Mouse (Mus musculus) right cerebral cortex, postnatal 25 days (tissue): ENCODE results near the gene Prr5l.
"Not testable (repeated sequence)": the region's sequence is repeated elsewhere in the genome, so short reads cannot be mapped to it uniquely, and the experiment has no call there.

Experiments
- DNase-seq: peaks from one replicate; pipeline ENCODE4 v3.0.0; 2022

Gene Prr5l

GRCm38 (mm10) chr2:101759523-101760277 lies 123.1 kb downstream of the Prr5l start:
- DNase-seq = no peak

GRCm38 (mm10) chr2:101757806-101758205 lies 125.0 kb downstream of the Prr5l start:
- DNase-seq = no peak

- DNase-seq = no peak
Measured at GRCm38 (mm10) chr2:101756069-101756753, 126.6 kb downstream of the Prr5l start.

GRCm38 (mm10) chr2:101754939-101755555 lies 127.8 kb downstream of the Prr5l start:
- no peak for DNase-seq

GRCm38 (mm10) chr2:101754428-101754827 lies 128.4 kb downstream of the Prr5l start:
- no peak for DNase-seq

- no peak for DNase-seq
Measured at GRCm38 (mm10) chr2:101752979-101753378, 129.8 kb downstream of the Prr5l start.

- DNase-seq = no peak
Measured at GRCm38 (mm10) chr2:101752402-101752801, 130.4 kb downstream of the Prr5l start.

- DNase-seq = no peak
Measured at GRCm38 (mm10) chr2:101751236-101751922, 131.4 kb downstream of the Prr5l start.

- no peak for DNase-seq
Measured at GRCm38 (mm10) chr2:101746537-101746936, 136.3 kb downstream of the Prr5l start.

- DNase-seq = not testable (repeated sequence)
Measured at GRCm38 (mm10) chr2:101745656-101746055, 137.2 kb downstream of the Prr5l start.

GRCm38 (mm10) chr2:101742072-101742860 lies 140.6 kb downstream of the Prr5l start:
- DNase-seq = no peak

- no peak for DNase-seq
Measured at GRCm38 (mm10) chr2:101741653-101742052, 141.2 kb downstream of the Prr5l start.

- DNase-seq = no peak
Measured at GRCm38 (mm10) chr2:101739914-101740313, 142.9 kb downstream of the Prr5l start.

- no peak for DNase-seq
Measured at GRCm38 (mm10) chr2:101733564-101733963, 149.3 kb downstream of the Prr5l start.

- no peak for DNase-seq
Measured at GRCm38 (mm10) chr2:101732777-101733210, 150.0 kb downstream of the Prr5l start.

GRCm38 (mm10) chr2:101730972-101731371 lies 151.9 kb downstream of the Prr5l start:
- DNase-seq = no peak

- DNase-seq = no peak
Measured at GRCm38 (mm10) chr2:101729472-101729871, 153.4 kb downstream of the Prr5l start.

GRCm38 (mm10) chr2:101727787-101728186 lies 155.0 kb downstream of the Prr5l start:
- no peak for DNase-seq

- no peak for DNase-seq
Measured at GRCm38 (mm10) chr2:101723333-101723881, 159.4 kb downstream of the Prr5l start.

- DNase-seq = no peak
Measured at GRCm38 (mm10) chr2:101722370-101723332, 160.2 kb downstream of the Prr5l start.

GRCm38 (mm10) chr2:101721835-101722234 lies 161.0 kb downstream of the Prr5l start:
- DNase-seq = no peak
